Mouse (Mus musculus) Patski (cell line): ENCODE measurements around the gene Foxe3. TPM values are rescaled to one million over a fixed set of nuclear protein-coding genes. Genes with fewer than 3 reads are reported as not detected.
A peak's percentile ranks its signal among the peaks of the same experiment; 100 is the strongest.
"Not testable (repeated sequence)": the region's sequence is repeated elsewhere in the genome, so short reads cannot be mapped to it uniquely, and the experiment has no call there.

Experiments used
- ATAC-seq: fragments of 100-300 bp; one replicate; pipeline ENCODE4 v1.8.0; 2021
- CTCF ChIA-PET: fragments of 350-600 bp; sonication (Branson Sonifier 250); formaldehyde crosslinking; loops from one replicate; lab custom pipeline; 2022; ENCODE audit warnings: inconsistent platforms; lab: Charles Lee
- POLR2A ChIA-PET: fragments of 350-600 bp; sonication (Branson Sonifier 250); formaldehyde crosslinking; loops from one replicate; lab custom pipeline; 2022; ENCODE audit warnings: antibody characterized with exemption, inconsistent platforms; lab: Charles Lee
- DNase-seq: peaks from one replicate; pipeline ENCODE4 v3.0.0-alpha.2; 2011; ENCODE audit warnings: low read depth, low spot score
- H3K27me3 ChIP-seq: fragments of 371-371 bp; one replicate; pipeline ENCODE4 v1.5.1; 2021
- CTCF ChIP-seq: fragments of 100-300 bp; IDR thresholded peaks from one replicate; pipeline ENCODE4 v1.5.1; 2021
- in situ Hi-C: fragments of 300-500 bp; cut with MboI; formaldehyde crosslinking; loops from 3 replicates; pipeline ENCODE4 v1.11.1; 2018; ENCODE audit warnings: low pct_unique_long_range_greater_than_20kb, mixed read lengths
- polyA plus RNA-seq: library from polyadenylated mRNA; unstranded; gene quantifications from one replicate; pipeline ENCODE4 v1.2.3, GENCODE M21; 2021

Foxe3 gene
- polyA plus RNA-seq = not detected

DNA sequence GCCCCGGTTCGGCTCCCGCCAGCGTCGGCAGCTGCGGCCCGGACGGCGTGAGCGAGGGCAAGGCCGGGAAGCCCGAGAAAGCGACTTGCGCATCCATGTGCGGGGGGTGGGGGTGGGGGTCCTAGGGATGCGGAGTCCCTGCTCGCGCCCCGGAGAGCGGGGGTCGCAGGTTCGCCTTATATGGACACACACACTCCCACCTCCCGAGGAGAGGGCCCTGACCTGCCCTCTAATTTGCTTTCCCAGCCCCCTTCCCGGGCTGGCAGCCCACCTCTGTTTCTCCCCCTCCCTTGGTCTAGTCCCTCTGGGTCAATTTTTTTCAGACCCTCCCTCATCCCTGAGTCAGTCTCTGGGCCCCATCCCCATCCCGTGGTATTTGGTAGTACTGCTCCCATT is at the start of gene Foxe3:
Gene Foxe3, minus strand, starts transcription at position 97 of the 396 bp plus-strand sequence.
- ATAC-seq (no peak), DNase-seq (no peak)
- in situ Hi-C loops = loop anchor here (25.0 kb wide), 1 partner anchor 614 kb away; no protein-coding TSS in a partner anchor
- TF ChIP-seq CTCF = no peak
- peaks cover 6% of the 10 kb centered on the region for H3K27me3 ChIP-seq
- ChIA-PET POLR2A (no interaction called here), CTCF (no interaction called here)

DNA sequence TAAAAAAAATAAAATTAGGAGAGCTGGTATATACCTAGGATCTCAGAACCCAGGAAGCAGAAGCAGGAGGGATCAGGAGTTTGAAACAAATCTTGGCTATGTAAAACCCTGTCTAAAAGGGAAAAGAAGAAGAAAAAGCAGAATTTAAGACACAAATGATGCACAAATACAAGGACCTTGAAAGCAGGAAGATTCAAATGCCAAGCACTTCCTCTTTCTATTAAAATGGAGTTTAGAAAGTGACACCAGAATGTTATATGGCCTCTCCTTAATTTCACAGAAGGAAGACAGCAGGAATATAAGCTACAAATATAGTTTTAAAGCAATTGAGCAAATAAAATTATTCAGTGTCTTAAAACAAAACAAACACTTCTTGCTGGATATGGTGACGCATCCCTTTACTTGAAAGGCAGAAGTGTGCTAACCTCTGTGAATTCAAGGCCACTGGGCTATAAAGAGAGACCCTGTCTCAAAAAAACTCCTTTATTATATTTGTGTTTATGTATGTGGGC is 47.5 kb upstream of the Foxe3 start:
- DNase-seq = no peak
- ATAC-seq = no peak
- no peaks in the 10 kb centered on the region for H3K27me3 ChIP-seq
- ChIA-PET POLR2A (no interaction called here), CTCF (no interaction called here)
- no peak for TF ChIP-seq CTCF
- in situ Hi-C loops = no loop called here

GRCm38 (mm10) chr4:114970736-114971135 is 44.9 kb upstream of the Foxe3 start:
- ATAC-seq (no peak), DNase-seq (no peak)
- no peaks in the 10 kb centered on the region for H3K27me3 ChIP-seq
- in situ Hi-C loops = no loop called here
- CTCF ChIA-PET = interaction anchor here (1.3 kb wide), 1 partner anchor 12 kb away, joined by 7 read pairs; no protein-coding TSS in a partner anchor
- TF ChIP-seq CTCF = no peak
- POLR2A ChIA-PET = no interaction called here

DNA sequence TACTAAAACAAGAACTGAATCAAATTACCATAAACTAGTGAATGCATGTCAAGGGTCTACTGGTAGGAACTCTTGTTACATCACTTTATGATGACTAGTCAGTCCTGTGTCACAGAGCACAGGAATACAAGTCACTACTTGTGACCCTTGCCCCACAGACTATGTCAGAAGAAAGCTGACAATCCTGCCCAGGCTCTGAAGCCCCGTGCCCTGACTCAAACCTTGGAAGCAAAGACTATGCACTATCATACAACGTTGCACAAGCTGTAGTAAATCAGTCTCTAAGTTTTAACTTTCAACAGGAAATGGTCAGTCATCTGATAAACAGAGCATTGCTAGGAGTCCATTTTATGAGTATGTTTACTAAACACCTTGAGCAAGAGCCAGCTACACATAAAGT is 35.1 kb upstream of the Foxe3 start:
- H3K27me3 ChIP-seq, in situ Hi-C loops, ATAC-seq, DNase-seq, POLR2A ChIA-PET, CTCF ChIA-PET: not testable (repeated sequence)

DNA sequence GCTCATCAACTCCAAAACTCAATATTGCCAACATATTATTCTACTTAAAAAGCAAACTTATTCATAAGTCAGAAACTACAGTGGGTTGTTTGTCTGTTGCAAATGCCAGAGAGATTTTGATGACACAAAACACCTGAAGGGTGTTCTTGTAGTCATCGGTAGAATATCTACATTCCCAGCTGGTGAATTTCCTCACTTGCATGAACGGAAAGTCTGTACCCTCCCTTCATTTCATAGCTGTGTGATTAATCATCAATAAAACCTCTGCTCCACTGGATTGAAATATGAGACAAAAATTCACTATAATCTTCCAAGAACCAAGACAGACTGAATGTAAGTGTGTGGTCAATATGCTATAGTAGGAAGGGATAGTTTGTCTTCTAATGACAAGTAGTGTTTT is 33.7 kb upstream of the Foxe3 start:
- no peak for ATAC-seq
- in situ Hi-C loops = no loop called here
- DNase-seq = no peak
- H3K27me3 ChIP-seq = no peaks in the 10 kb centered on the region
- TF ChIP-seq CTCF = no peak
- POLR2A ChIA-PET = no interaction called here
- CTCF ChIA-PET = no interaction called here

- ChIA-PET POLR2A (interaction anchor here (0.6 kb wide), 1 partner anchor 52 kb away, joined by 4 read pairs; no protein-coding TSS in a partner anchor), CTCF (interaction anchor here (0.9 to 1.0 kb wide), 2 partner anchors 10 to 12 kb away, joined by 3 to 4 read pairs; no protein-coding TSS in a partner anchor)
- in situ Hi-C loops = no loop called here
- TF ChIP-seq CTCF = no peak
- H3K27me3 ChIP-seq = no peaks in the 10 kb centered on the region
- no peak for ATAC-seq
- no peak for DNase-seq
Observed at GRCm38 (mm10) chr4:114958786-114959185, 33.0 kb upstream of the Foxe3 start.

DNA sequence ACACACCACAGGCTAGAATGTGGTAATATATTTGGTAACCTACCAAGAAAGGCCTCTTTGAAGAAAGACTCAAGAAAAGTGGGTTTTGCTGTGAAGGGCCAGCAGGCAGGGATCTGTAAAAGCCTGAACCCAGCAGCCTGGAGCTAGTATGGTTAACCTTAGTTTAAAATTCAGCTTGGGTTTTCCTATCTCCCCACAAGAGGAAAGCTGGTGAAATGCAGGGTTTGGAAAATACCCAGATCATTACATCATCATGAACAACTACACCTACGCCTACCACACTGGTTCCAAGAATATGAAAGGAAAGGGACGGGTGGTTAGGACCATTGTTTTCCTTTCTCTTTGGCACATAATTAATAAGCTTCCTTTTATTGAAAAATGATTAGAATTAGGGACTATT is 32.4 kb upstream of the Foxe3 start:
- TF ChIP-seq CTCF = no peak
- H3K27me3 ChIP-seq = no peaks in the 10 kb centered on the region
- POLR2A ChIA-PET = interaction anchor here (0.7 kb wide), 1 partner anchor 92 kb away, joined by 3 read pairs; no protein-coding TSS in a partner anchor
- DNase-seq = no peak
- CTCF ChIA-PET = interaction anchor here (0.9 to 1.0 kb wide), 2 partner anchors 10 to 11 kb away, joined by 3 to 4 read pairs; no protein-coding TSS in a partner anchor
- ATAC-seq = no peak
- in situ Hi-C loops = no loop called here

DNA sequence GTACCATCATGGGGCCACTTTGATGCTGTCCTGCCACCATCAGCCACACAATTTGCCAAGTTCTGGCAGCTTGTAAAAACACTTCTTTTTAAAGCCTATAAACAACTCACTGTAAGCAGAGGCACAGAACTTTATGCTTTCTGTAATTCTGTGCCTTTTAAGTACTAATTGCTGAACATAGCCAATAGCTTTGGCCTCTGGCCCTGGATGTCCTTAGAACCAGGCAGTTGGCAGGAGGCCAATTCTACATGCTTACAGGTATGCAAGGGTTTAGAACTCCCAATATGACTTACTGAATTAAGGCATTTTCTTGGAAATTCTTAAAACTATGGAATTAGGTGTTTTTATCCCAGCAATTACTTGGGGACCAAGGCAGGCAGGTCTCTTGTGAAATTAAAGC is 31.6 kb upstream of the Foxe3 start:
- H3K27me3 ChIP-seq = no peaks in the 10 kb centered on the region
- no peak for ATAC-seq
- DNase-seq = no peak
- ChIA-PET CTCF (no interaction called here), POLR2A (no interaction called here)
- in situ Hi-C loops = no loop called here
- TF ChIP-seq CTCF = no peak

GRCm38 (mm10) chr4:114953172-114953571 is 27.4 kb upstream of the Foxe3 start:
- in situ Hi-C loops = no loop called here
- H3K27me3 ChIP-seq = peaks cover 4% of the 10 kb centered on the region
- no peak for DNase-seq
- CTCF ChIA-PET = no interaction called here
- no peak for TF ChIP-seq CTCF
- no peak for ATAC-seq
- POLR2A ChIA-PET = no interaction called here

DNA sequence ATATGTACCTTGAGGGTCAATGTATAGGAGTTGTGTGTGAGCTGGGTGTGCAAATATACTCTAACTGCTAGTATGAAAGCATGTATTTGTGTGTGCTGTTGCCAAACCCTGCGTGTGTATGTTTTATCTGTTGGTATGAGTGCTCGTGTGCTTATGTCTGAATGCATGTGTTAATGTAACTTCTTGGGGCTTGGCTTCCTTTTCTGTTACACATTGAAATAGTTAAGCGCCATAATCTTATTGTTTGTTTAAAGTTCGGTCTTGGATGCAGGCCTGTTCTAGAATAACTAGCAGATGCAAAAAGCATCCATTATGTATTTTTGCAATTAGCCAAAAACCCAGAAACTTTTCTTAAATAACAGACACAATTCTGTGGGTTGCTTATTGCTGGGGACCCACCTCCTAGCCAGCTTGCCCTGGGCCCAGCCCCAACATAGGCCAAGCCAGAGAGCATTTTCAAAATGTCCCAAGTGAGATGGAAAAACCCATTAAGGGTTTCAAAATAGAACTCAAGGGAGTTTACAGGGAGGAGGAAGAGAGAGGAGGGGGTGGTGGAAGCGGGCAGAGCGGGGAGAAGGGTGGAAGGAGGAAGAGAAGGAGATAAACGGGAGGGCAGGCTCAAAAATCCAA is 22.2 kb upstream of the Foxe3 start:
- ATAC-seq (no peak), DNase-seq (no peak)
- peaks cover 4% of the 10 kb centered on the region for H3K27me3 ChIP-seq
- CTCF ChIA-PET = interaction anchor here (0.6 to 2.2 kb wide), 13 partner anchors 8 to 300 kb away, joined by 3 to 13 read pairs (median 6); no protein-coding TSS in a partner anchor
- no peak for TF ChIP-seq CTCF
- POLR2A ChIA-PET = no interaction called here
- in situ Hi-C loops = loop anchor here (5.0 to 25.0 kb wide), 5 partner anchors 36 to 636 kb away; no protein-coding TSS in a partner anchor

- peak; percentile 76 for TF ChIP-seq CTCF
- H3K27me3 ChIP-seq = peaks cover 4% of the 10 kb centered on the region
Observed at GRCm38 (mm10) chr4:114947395-114947794, 21.6 kb upstream of the Foxe3 start.

More at GRCm38 (mm10) chr4:114947395-114947794, 21.6 kb upstream of the Foxe3 start:
- ATAC-seq = peak; percentile 67
- DNase-seq = no peak
- in situ Hi-C loops = loop anchor here (5.0 to 25.0 kb wide), 5 partner anchors 35 to 635 kb away; no protein-coding TSS in a partner anchor
- POLR2A ChIA-PET = no interaction called here
- CTCF ChIA-PET = interaction anchor here (0.6 to 2.2 kb wide), 21 partner anchors 9 to 306 kb away, joined by 3 to 13 read pairs (median 5); no protein-coding TSS in a partner anchor
